Mouse (Mus musculus): ENCODE measurements at regions not wholly inside any gene's neighbourhood (a gene's known extent, or its start where the extent isn't known, plus 50 kb on each side); places are given as distances from the start of the nearest gene placed in this dataset.

DNA sequence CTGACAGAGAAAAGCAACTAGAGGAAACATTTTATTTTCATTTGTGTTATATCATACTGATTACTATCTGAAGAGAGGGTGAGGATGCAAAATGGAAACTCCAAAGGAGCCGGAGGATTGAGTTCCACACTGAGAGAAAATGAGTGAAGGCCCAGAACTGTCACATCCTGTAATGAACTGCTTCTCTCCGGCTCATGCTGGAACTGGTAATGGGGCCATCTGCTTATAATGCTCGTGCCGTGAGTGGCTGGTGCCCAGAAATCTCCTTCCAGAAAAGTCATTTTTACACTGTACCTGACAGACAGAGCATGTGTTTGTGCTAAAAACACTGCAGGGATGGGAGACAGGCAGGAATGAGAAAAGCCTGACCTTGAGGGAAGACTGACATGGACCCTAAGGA is 483.5 kb upstream of the Pkdcc start:
- DNase-seq (ENCODE audit: extremely low spot score in 1 of 2, low spot score in 1 of 2) = peak; percentile 5 to 6

DNA sequence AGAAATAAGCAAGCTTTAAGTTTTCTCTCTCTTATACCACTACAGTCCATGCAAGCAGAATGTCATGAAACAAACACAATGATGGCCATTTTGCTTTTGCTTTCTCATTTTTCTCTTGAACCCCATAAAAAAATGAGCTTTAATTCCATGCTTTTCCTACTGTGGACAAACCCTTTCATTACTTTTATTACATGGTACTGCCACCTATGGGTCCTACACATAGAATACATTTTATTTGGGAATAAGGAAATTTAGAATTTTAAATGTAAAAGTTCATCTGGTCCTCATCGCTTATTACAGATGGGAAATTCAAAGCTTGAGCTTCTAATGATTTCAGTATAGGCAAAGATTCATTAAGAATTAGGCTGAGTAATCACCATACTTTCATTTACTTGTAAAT is 472.6 kb upstream of the Pkdcc start:
- DNase-seq (ENCODE audit: extremely low spot score in 1 of 2, low spot score in 1 of 2) = no peak

DNA sequence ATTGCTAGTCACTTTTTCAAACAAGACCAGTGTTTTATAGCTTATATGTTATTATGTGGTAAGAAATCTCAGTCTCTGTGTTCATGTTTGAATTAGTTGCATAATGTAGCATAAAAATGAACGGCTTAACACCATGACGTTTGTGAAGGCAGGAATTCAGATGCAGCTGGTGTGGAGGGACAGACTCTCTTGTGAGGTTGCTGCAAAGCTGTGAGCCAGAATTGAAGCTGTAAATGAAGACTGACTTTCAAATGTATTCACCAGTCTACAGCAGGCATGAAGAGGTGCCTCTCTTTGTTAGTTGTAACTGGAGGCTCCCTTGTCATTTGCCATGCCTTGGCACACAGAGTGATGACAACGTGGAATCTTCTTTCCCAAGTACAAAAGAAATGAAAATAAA is 457.7 kb upstream of the Pkdcc start:
- no peak for DNase-seq (ENCODE audit: extremely low spot score in 1 of 2, low spot score in 1 of 2)

DNA sequence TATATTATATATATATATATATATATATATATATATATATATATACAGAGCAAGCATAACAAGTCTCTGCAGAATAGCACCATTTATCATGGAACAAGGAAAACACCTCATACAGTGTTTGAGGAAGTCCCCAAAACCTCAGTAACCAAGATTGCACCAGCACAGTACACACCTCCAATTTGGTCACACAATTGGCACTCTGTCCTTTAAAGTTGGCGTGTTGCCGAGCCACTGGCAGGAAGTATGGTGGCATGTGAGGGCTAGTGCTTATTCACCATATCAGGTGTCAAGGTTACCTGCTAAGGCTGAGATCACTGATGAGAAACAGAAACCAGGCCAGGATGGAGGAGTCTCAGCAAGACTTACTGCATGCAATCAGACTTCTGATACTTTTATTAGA is 436.0 kb upstream of the Pkdcc start:
- no peak for DNase-seq (ENCODE audit: extremely low spot score in 1 of 2, low spot score in 1 of 2)

DNA sequence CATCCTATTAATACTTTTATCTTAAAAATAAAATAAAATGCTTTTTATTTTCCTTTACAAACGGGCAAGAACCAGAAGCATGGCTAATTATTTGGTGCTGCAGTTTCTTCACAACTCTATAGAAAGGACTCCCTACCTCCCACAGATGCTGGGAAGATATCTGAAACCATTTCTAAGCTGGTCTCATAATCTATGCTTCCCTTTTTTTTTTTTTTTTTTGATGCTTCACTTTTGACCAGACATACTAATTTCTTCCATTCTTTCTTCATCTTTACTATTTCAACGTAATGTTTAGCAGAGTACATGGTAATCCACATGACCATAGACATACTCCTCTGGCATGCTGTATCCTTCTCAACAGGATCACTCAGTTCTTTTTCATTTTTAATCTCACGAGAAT is 393.0 kb upstream of the Pkdcc start:
- no peak for DNase-seq (ENCODE audit: extremely low spot score in 1 of 2, low spot score in 1 of 2)

DNA sequence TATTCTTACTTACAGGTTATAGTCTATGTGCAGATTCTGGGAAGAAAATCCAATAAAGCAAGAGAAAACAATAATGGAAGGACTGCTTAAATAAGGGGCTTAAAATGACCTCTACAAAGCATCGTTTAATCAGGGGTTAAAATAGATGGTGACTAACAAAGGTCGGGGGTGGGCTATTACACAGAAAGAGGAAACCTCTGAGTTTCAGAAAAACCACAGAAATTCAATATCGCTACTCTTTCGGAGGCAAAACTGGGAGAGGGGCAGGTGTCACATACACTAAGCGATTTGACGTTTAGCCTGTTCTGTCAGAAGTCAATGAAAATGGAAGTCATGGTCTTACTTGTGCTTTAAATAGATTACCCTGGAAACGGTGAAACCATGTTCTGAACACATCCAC is 391.0 kb upstream of the Pkdcc start:
- no peak for DNase-seq (ENCODE audit: extremely low spot score in 1 of 2, low spot score in 1 of 2)

DNA sequence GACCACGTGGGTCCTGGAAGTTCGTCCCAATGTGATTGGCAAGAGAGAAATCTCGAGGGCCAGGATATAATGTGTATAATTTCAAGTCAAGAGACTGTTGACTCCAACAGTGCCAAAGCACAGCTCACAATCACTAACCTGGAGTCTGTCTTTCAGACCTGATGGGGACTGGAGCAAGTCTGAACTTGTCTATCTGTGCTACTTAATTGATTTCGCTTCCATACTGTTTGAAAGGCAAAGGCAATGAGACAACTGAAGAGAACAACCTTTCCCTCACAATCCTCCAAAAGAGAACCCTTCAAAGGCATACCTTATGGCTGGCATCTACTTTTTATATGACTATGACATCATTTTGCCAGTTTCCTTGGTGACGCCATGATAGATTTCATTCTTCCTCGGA is 390.5 kb upstream of the Pkdcc start:
- DNase-seq (ENCODE audit: extremely low spot score in 1 of 2, low spot score in 1 of 2) = no peak

DNA sequence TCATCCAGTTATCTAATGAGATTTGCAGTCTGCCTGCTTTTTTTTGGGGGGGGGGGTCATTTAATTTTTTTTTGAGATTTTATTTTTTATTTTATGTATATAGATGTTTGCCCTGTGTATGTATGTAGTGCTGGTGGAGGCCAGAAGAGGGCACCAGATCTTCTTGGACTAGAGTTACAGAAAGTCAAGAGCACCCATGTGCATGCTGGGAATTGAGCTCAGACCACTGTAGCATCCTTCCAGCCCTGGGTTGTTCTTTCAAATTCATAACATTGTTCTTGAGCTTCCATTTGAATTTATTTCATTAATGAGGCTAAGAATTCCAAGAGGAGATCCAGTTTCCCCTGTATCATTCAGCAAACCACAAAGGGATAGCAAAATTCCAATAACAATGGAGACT is 387.9 kb upstream of the Pkdcc start:
- DNase-seq (ENCODE audit: extremely low spot score in 1 of 2, low spot score in 1 of 2) = no peak

DNA sequence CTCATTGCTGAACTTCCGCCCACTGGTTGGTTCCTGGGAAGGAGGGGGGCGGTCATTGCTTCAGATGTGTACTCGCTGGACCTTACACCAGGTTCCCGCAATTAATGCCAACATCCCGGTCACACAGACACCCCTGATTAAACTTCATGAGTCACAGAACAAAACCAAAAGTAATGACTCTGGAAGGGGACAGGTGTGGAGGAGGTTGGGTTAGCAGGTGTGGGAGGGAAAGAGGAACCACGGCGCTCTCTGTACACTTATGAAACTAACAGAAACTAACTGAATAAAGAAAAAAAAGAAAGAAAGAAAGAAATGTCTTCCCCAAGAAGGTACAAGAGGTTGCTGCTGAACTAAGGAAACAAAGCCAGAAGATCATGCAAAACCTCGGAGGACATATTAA is 387.3 kb upstream of the Pkdcc start:
- DNase-seq (ENCODE audit: extremely low spot score in 1 of 2, low spot score in 1 of 2) = no peak

DNA sequence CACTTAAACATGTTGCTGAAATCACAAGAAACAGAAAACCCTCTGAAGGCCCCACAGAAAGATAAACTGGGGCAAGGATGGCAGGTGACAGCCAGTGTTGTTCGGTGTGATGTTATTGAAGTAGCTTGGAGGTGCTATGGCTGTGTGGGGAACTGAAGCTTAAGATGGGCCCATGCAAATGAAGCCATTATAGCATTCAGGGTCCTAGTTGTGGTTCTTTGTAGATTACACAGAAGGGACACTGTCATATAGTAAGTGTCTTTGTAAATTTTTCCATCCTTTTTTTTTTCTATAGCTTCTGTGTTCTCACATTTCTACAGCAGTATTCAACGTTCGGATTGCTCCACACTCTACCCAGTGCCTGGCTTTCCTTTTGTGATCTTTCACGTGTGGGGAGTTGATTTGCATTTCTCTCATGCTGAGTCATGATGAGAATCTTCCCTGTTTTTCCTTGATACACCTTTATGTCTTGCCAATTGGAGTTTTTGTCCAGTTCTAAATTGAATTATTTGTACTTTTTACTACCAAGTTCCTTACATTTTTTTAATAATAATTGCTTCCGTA is 386.6 kb upstream of the Pkdcc start:
- no peak for DNase-seq (ENCODE audit: extremely low spot score in 1 of 2, low spot score in 1 of 2)

DNA sequence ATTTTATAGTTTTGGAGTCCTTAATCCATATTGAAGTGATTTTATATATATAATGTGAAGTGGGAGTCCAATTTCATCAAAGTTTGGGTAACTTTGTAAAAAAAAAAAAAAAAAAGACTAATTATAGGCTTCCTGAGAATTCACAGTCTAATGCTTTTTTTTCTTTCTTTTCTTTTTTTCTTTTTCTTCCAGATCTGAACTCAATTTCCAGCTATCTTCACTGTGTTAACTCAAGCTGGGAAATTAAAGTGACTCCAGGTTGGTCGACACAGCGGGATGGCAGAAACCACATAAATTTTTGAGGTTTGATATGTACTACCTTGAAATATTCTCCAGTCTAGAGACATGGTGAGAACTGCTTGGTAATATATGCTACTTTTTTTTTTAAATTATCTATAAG is 385.7 kb upstream of the Pkdcc start:
- DNase-seq (ENCODE audit: extremely low spot score in 1 of 2, low spot score in 1 of 2) = no peak

DNA sequence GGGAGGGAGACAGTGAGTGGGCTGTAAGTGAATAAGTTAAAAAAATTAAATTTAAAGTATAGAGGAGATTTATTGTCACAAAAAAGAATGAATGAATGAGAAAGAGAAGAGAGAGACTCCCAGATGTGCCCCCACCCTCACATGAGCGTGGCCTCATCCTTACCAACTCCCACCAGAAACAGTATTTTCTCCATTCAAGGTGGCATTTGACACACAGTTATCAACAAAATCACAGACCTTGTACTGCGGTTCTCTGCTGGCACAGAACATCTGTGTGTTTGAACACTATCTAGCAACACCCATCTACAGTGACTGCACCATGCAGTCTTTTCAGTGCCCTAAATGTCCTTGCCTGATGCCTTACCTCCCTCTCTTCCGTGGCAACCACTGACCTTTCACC is 380.9 kb upstream of the Pkdcc start:
- no peak for DNase-seq (ENCODE audit: extremely low spot score in 1 of 2, low spot score in 1 of 2)

DNA sequence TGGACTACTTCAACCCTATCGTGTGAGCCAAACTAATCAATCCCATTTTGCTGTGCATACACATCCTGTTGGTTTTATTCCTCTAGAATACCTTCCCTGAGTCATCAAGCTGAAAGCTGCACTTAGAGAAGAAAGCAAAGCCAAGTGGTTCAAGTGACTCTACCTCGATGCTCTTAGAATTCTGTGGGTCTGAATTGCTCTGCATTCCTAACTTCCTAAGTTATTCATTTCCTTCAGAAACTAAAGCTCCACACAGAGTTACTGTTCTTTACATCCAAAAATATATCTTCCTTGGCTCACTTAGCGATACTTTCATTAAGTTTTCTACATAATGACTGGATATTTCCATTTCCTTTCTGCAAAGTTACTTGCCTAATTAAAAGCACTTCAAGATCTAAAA is 379.0 kb upstream of the Pkdcc start:
- DNase-seq (ENCODE audit: extremely low spot score in 1 of 2, low spot score in 1 of 2) = no peak

DNA sequence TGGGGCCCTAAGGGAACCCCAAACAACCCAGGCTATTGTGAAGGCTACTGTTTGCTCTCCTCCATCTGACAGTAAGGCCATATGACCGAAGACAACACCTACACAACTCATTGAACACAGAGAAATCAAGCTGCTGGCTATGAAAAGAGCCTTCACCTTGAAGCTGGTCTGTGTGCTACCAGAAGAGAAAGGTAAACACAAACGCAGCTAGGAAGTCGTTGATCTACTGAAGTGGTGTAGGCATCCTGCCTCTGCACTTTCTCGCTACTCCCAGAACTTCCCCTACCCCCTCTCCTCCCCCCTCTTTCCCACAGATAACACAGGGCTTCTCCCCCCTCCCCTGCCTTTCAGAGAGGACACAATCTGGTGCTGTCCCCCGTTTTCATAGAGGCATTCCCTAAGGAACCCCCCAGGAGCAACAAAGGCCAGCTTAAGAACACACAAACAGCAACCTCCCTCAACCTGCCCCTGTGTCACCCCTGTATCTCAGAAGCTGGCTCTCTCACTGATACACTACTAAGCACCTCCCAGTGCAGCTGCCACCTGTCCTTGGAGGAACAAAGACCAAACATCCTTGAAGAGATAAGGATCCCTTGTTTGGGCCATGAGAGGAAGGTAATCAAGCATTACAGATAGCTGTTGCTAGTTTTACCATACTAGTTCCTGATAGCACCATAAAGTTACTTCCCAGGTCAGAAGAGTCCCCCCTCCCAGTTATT is 368.2 kb upstream of the Pkdcc start:
- no peak for DNase-seq (ENCODE audit: extremely low spot score in 1 of 2, low spot score in 1 of 2)

DNA sequence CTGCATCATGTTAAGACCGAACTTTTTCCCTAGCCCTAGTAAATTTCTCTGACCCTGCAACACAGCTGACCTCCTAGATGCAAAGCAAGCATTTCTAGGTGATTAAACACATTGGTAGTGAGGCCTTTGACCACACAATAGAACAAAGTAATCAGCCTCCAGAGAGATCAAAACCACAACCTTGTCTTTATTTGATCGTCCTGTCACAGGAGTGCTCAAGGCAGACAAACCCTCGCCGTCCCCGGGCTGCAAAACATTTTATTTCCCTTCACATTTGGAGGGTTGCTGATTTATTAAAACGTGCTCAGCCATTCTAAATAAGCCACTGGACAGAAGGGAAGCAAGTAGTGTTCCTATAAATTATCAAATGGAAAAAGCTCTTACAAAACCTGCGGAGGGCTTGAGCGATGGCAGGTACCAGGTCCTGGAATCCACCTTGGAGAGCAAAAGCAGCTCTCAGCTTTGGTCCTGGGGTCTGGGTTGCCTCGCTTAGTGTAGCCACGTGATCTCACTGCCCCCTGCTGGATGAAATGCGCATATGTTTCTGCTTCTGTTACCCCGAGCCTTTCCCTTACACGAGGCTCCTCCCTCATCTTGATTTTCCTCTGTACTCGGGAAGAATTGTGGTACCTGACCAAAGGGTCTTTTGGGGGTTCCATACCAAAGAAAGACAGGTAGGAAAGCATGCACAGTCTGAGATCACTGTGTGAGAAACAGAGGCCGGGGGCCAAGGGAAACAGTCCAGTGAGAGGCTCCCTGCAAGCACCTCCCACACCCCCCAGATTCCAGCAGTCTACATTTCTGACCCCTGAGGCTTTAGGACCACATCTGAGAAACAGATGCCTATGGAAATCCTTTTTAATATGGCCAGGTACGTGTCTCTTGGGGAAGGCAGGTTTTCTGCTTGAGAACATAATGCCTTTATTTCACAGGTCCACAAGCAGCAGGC is 357.6 kb upstream of the Pkdcc start:
- DNase-seq (ENCODE audit: extremely low spot score in 1 of 2, low spot score in 1 of 2) = peak; percentile 67 to 78

DNA sequence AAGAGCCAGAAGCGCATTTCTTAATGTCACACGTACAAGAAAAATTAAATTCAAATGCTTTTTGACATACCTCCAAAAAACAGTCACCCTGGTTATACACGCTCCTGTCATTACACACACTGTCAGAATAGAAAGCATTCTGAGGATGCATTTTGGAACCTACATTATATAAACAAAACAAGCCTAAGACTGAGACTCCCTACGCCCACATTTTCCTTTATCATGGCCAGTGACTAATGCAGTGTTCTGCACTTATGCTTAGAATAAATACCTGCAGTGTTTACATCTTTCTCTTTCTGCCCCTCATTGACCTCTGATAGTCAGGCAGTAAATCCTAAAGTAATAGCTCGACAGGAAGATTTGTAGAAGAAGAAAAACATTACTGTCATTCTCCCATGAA is 354.7 kb upstream of the Pkdcc start:
- DNase-seq (ENCODE audit: extremely low spot score in 1 of 2, low spot score in 1 of 2) = no peak

DNA sequence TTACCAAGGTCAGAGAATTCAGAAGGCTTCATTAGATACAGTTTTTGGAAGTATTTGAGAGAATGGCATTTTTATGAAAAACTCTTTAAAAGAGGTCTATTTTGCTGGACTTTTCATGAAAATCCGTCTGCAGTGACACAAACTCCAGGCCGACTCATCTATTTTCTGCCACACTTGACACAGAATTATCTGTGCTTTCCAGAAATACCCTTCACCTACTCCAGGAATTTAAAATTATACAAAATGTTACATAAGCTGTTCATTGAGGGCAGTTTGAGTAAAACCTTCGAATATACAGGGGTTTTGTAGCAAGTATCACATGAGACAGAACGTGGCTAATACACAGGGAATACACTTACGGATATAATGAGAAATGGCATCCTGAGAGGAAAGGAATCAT is 354.1 kb upstream of the Pkdcc start:
- DNase-seq (ENCODE audit: extremely low spot score in 1 of 2, low spot score in 1 of 2) = no peak

DNA sequence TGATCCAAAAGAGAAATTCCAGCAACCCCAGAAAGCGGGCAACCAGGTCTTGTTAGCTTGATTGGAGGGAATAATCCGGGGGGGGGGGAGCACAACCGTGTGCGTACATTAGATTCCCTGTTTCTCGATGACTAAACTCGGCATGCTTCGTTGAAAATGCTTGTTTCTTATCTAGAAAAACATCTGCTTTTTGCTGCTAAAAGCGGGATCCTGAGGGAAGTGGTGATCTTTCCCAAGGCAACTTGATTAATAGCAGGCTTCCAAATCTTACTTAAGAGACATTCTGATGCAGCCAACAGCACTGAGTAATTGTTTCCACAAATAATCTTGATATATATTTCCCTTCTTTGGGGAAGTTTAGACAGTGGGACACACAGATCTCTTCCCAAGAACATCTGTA is 338.0 kb upstream of the Pkdcc start:
- DNase-seq (ENCODE audit: extremely low spot score in 1 of 2, low spot score in 1 of 2) = no peak

DNA sequence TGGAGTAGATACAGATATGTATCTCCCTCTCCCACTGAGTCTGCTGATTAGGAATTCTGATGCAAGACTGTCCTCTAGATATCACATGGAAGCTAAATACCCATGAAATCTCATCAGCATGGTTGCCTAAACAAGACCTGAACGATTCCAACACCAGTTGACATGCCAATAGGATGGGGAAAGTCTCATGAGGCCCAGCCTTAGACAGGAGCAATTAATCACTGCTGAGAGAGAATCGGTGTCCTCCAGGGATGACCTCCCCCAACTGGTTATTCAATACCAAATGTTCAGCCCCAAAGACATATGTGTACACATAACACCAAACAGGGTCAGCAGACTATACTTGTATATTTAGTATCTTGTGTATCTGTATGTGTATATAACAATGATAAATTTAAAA is 314.5 kb upstream of the Pkdcc start:
- DNase-seq (ENCODE audit: extremely low spot score in 1 of 2, low spot score in 1 of 2) = no peak

DNA sequence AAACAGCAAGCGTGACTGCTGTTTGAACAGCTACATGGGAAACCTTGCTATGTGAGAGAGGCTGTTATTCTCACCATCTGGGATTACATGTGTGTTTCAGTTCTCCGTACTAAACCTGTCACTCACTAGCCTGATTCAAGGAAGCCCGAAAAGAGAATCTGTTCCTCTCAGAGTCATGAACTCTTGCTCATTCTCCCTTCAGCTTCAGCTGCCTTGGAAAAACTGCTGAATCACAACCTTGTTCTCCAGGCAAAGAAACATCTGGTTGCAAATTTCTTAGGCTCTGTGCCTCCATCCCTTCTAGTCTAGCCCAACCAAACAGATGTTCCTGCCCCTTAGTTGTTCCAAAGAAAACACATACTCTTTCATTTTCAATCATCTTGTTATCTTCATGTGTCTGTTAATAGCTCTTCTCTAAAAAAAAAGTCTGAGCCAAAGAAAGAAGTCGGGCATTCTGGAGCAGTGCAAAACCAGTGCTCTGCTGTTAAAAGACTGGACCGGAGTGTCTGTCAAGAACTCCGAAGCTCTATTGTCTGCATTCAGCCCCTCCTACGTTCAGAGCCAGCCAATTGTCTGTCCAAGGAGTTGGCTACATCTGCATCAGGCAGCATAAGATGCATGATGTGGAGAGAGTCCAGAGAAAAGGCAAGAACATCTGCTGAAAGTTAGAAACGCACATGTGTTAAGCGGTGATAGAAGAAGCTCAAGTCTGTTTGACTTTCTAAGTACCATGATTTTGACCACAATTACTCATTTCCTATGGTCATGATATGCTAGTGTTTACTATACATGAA is 313.8 kb upstream of the Pkdcc start:
- no peak for DNase-seq (ENCODE audit: extremely low spot score in 1 of 2, low spot score in 1 of 2)

DNA sequence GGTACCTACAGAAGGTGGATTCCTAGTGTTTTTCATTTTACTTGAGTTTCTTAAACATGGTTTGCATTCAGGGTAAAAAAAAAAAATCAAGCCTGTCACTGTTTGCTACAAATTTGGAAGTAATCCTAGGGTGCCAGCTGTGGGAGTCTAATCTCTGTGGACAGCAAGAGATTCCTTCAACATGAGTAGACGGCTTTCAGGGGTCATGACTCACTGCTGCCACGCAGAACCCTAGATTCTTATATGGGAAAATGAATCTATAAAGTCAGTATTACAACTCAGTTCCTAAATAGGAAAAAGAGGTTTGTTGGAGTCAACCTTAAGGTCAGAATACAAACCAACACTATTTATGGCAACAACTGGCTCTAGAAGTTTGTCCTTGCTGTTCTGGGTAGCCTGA is 310.1 kb upstream of the Pkdcc start:
- no peak for DNase-seq (ENCODE audit: extremely low spot score in 1 of 2, low spot score in 1 of 2)

All from layer of hippocampus, postnatal 25 days (tissue).